Mouse (Mus musculus): ENCODE results near the gene Pgp. TPM values are rescaled to one million over a fixed set of nuclear protein-coding genes. Genes with fewer than 3 reads are reported as not detected.
"Not testable (repeated sequence)": the region's sequence is repeated elsewhere in the genome, so short reads cannot be mapped to it uniquely, and the experiment has no call there.

Pgp gene
- polyA plus RNA-seq, 1 experiment = 597 TPM

- no peak for TF ChIP-seq POLR2A (IDR thresholded peaks at IDR 0.05; ENCODE audit: control insufficient read depth, low read depth, low read length)
- TF ChIP-seq CTCF (IDR thresholded peaks at IDR 0.05; ENCODE audit: control insufficient read depth, insufficient read depth, insufficient replicate concordance, low read depth, low read length) = no peak
- no peaks in the 10 kb centered on the region for H3K27me3 ChIP-seq (ENCODE audit: control insufficient read depth, insufficient read depth, low read length)
- H3K36me3 ChIP-seq (ENCODE audit: control insufficient read depth, insufficient read depth, low read length) = peaks cover 8% of the 10 kb centered on the region
- H3K4me3 ChIP-seq (ENCODE audit: control insufficient read depth, low read depth, low read length) = no peak overlapping the region
- no peak overlapping the region for H3K27ac ChIP-seq (ENCODE audit: control insufficient read depth, insufficient read depth, low read depth, low read length)
- no peaks in the 10 kb centered on the region for H3K4me1 ChIP-seq (ENCODE audit: control insufficient read depth, insufficient read depth, low read length)
Measured at GRCm38 (mm10) chr17:24446590-24446989, 23.6 kb upstream of the Pgp start.

- TF ChIP-seq CTCF (IDR thresholded peaks at IDR 0.05; ENCODE audit: control insufficient read depth, insufficient read depth, insufficient replicate concordance, low read depth, low read length) (no peak), POLR2A (IDR thresholded peaks at IDR 0.05; ENCODE audit: control insufficient read depth, low read depth, low read length) (no peak)
- Histone ChIP-seq H3K27ac (ENCODE audit: control insufficient read depth, insufficient read depth, low read depth, low read length) (no peak overlapping the region), H3K27me3 (ENCODE audit: control insufficient read depth, insufficient read depth, low read length) (no peaks in the 10 kb centered on the region), H3K4me1 (ENCODE audit: control insufficient read depth, insufficient read depth, low read length) (peaks cover 3% of the 10 kb centered on the region; the same call in 1 of the 2 replicates), H3K36me3 (ENCODE audit: control insufficient read depth, insufficient read depth, low read length) (peaks cover 8% of the 10 kb centered on the region), H3K4me3 (ENCODE audit: control insufficient read depth, low read depth, low read length) (no peak overlapping the region)
Measured at GRCm38 (mm10) chr17:24449507-24449906, 20.7 kb upstream of the Pgp start.

- TF ChIP-seq POLR2A (IDR thresholded peaks at IDR 0.05; ENCODE audit: control insufficient read depth, low read depth, low read length) (no peak), CTCF (IDR thresholded peaks at IDR 0.05; ENCODE audit: control insufficient read depth, insufficient read depth, insufficient replicate concordance, low read depth, low read length) (no peak)
- no peak overlapping the region for H3K27ac ChIP-seq (ENCODE audit: control insufficient read depth, insufficient read depth, low read depth, low read length)
- no peaks in the 10 kb centered on the region for H3K27me3 ChIP-seq (ENCODE audit: control insufficient read depth, insufficient read depth, low read length)
- H3K4me3 ChIP-seq (ENCODE audit: control insufficient read depth, low read depth, low read length) = no peak overlapping the region
- peaks cover 3% of the 10 kb centered on the region; the same call in 1 of the 2 replicates for H3K4me1 ChIP-seq (ENCODE audit: control insufficient read depth, insufficient read depth, low read length)
- peaks cover 6% of the 10 kb centered on the region for H3K36me3 ChIP-seq (ENCODE audit: control insufficient read depth, insufficient read depth, low read length)
Measured at GRCm38 (mm10) chr17:24451220-24451619, 19.0 kb upstream of the Pgp start.

GRCm38 (mm10) chr17:24453372-24453771 is 16.8 kb upstream of the Pgp start:
- TF ChIP-seq CTCF (IDR thresholded peaks at IDR 0.05; ENCODE audit: control insufficient read depth, insufficient read depth, insufficient replicate concordance, low read depth, low read length) (no peak), POLR2A (IDR thresholded peaks at IDR 0.05; ENCODE audit: control insufficient read depth, low read depth, low read length) (no peak)
- H3K4me3 ChIP-seq (ENCODE audit: control insufficient read depth, low read depth, low read length) = no peak overlapping the region
- no peak overlapping the region for H3K27ac ChIP-seq (ENCODE audit: control insufficient read depth, insufficient read depth, low read depth, low read length)
- peaks cover 3% of the 10 kb centered on the region; the same call in 1 of the 2 replicates for H3K4me1 ChIP-seq (ENCODE audit: control insufficient read depth, insufficient read depth, low read length)
- no peaks in the 10 kb centered on the region for H3K27me3 ChIP-seq (ENCODE audit: control insufficient read depth, insufficient read depth, low read length)
- peaks cover 4% of the 10 kb centered on the region for H3K36me3 ChIP-seq (ENCODE audit: control insufficient read depth, insufficient read depth, low read length)

- Histone ChIP-seq H3K27ac (ENCODE audit: control insufficient read depth, insufficient read depth, low read depth, low read length) (peak overlapping the region; percentile 94), H3K36me3 (ENCODE audit: control insufficient read depth, insufficient read depth, low read length) (peaks cover 2% of the 10 kb centered on the region), H3K4me1 (ENCODE audit: control insufficient read depth, insufficient read depth, low read length) (peaks cover 3% of the 10 kb centered on the region; the same call in 1 of the 2 replicates), H3K4me3 (ENCODE audit: control insufficient read depth, low read depth, low read length) (peak overlapping the region; percentile 92), H3K27me3 (ENCODE audit: control insufficient read depth, insufficient read depth, low read length) (no peaks in the 10 kb centered on the region)
- TF ChIP-seq POLR2A (IDR thresholded peaks at IDR 0.05; ENCODE audit: control insufficient read depth, low read depth, low read length) (no peak), CTCF (IDR thresholded peaks at IDR 0.05; ENCODE audit: control insufficient read depth, insufficient read depth, insufficient replicate concordance, low read depth, low read length) (no peak)
Measured at GRCm38 (mm10) chr17:24454218-24454755, 15.9 kb upstream of the Pgp start.

GRCm38 (mm10) chr17:24454756-24455522 is 15.3 kb upstream of the Pgp start:
- peaks cover 3% of the 10 kb centered on the region; the same call in 1 of the 2 replicates for H3K4me1 ChIP-seq (ENCODE audit: control insufficient read depth, insufficient read depth, low read length)
- H3K36me3 ChIP-seq (ENCODE audit: control insufficient read depth, insufficient read depth, low read length) = peaks cover 2% of the 10 kb centered on the region
- TF ChIP-seq CTCF (IDR thresholded peaks at IDR 0.05; ENCODE audit: control insufficient read depth, insufficient read depth, insufficient replicate concordance, low read depth, low read length) (peak; percentile 17; the same call in 1 of the 2 replicates), POLR2A (IDR thresholded peaks at IDR 0.05; ENCODE audit: control insufficient read depth, low read depth, low read length) (peak; percentile 88)
- peak overlapping the region; percentile 94 for H3K27ac ChIP-seq (ENCODE audit: control insufficient read depth, insufficient read depth, low read depth, low read length)
- H3K4me3 ChIP-seq (ENCODE audit: control insufficient read depth, low read depth, low read length) = peak overlapping the region; percentile 92
- no peaks in the 10 kb centered on the region for H3K27me3 ChIP-seq (ENCODE audit: control insufficient read depth, insufficient read depth, low read length)

- peak overlapping the region; percentile 92 for H3K4me3 ChIP-seq (ENCODE audit: control insufficient read depth, low read depth, low read length)
- not testable (repeated sequence) for H3K4me1 ChIP-seq (ENCODE audit: control insufficient read depth, insufficient read depth, low read length); H3K27me3 ChIP-seq (ENCODE audit: control insufficient read depth, insufficient read depth, low read length); H3K36me3 ChIP-seq (ENCODE audit: control insufficient read depth, insufficient read depth, low read length); H3K27ac ChIP-seq (ENCODE audit: control insufficient read depth, insufficient read depth, low read depth, low read length)
Measured at GRCm38 (mm10) chr17:24455523-24456206, 14.5 kb upstream of the Pgp start.
